Mouse (Mus musculus) cortical plate, adult 2 months (tissue): Measurements from ENCODE around the gene Tenm2. TPM values are rescaled to one million over a fixed set of nuclear protein-coding genes. Genes with fewer than 3 reads are reported as not detected.
A peak's percentile ranks its signal among the peaks of the same experiment; 100 is the strongest.

Experiments used
- H3K27ac ChIP-seq: fragments of 200-500 bp; 2 replicates; pipeline ENCODE4 v1.5.1; 2012; ENCODE audit warnings: low read length, control low read depth, inconsistent platforms; ENCODE audit not compliant: insufficient read depth
- H3K4me1 ChIP-seq: fragments of 200-500 bp; 2 replicates; pipeline ENCODE4 v1.6.1; 2011; ENCODE audit warnings: low read length; ENCODE audit not compliant: control insufficient read depth, insufficient read depth
- H3K4me3 ChIP-seq: fragments of 200-500 bp; 2 replicates; pipeline ENCODE4 v1.5.1; 2011; ENCODE audit warnings: mild to moderate bottlenecking, low read length, control low read depth; ENCODE audit not compliant: insufficient read depth
- CTCF ChIP-seq: fragments of 200-500 bp; IDR thresholded peaks from 2 replicates; pipeline ENCODE4 v1.5.1; 2011; ENCODE audit warnings: mild to moderate bottlenecking, control low read depth, low read length; ENCODE audit not compliant: insufficient read depth; ENCODE audit errors: extremely low read depth
- POLR2A ChIP-seq: fragments of 200-500 bp; IDR thresholded peaks from 2 replicates; pipeline ENCODE4 v1.6.1; 2011; ENCODE audit warnings: mild to moderate bottlenecking, low read length, control low read depth; ENCODE audit not compliant: insufficient read depth; ENCODE audit errors: extremely low read depth
- polyA plus RNA-seq: library from polyadenylated mRNA; depleted of rRNA; stranded (reverse); fragments of >200 nt; gene quantifications from 2 replicates; pipeline ENCODE4 v1.2.3, GENCODE M21; 2012

The Tenm2 gene
- polyA plus RNA-seq, 1 experiment = 26.6 TPM

- no peak for TF ChIP-seq POLR2A
- no peak overlapping the region for H3K27ac ChIP-seq
- no peak overlapping the region for H3K4me3 ChIP-seq
- peaks cover 2% of the 10 kb centered on the region; the same call in 1 of the 2 replicates for H3K4me1 ChIP-seq
These were observed 349.6 kb downstream of the Tenm2 start for GRCm38 (mm10) chr11:36886147-36886546.

DNA sequence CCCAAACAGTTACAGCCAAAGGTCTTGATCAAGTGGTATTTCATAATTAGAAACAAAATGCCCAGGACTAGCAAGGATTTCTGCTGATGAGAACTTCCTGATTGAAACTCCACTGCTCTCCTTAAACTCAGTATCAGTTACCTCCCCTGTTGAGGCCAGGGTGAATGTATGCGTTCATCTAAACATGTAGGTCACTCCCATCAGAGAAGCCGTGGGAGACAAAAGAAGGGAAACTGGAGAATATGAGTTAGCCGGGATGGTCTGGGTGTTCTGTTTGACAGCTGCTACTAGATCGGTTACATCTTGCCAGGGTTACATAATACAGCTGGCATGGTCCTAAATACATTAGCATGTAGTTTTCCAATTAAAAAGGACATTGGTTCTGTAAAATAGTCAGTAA lies 362.8 kb downstream of the Tenm2 start:
- TF ChIP-seq POLR2A (no peak), CTCF (no peak)
- Histone ChIP-seq H3K4me3 (no peak overlapping the region), H3K4me1 (no peaks in the 10 kb centered on the region), H3K27ac (no peak overlapping the region)

DNA sequence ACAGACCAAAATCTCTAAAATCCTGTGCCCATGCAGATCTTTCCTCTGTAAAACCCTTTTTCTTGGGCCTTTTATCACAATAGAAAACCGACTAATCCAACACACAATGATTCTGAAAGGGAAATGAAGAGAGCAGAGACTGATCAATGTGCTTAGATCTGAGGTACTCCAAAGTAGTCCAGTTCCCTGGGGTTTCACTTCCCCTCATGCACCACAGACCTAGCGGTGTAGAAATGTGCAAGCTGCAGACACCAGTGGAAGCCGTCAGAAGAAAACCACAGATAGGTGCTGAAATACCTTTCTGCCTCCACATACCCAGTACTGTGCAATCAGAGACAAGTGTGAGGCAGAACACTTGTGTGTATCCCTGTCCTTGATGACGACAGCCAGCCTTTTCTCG lies 365.2 kb downstream of the Tenm2 start:
- no peaks in the 10 kb centered on the region for H3K4me1 ChIP-seq
- H3K4me3 ChIP-seq = no peak overlapping the region
- TF ChIP-seq CTCF (no peak), POLR2A (no peak)
- H3K27ac ChIP-seq = no peak overlapping the region

GRCm38 (mm10) chr11:36851690-36852089 lies 384.1 kb downstream of the Tenm2 start:
- no peak for TF ChIP-seq POLR2A
- TF ChIP-seq CTCF = no peak
- no peak overlapping the region for H3K4me3 ChIP-seq
- H3K4me1 ChIP-seq = no peaks in the 10 kb centered on the region
- H3K27ac ChIP-seq = no peak overlapping the region

GRCm38 (mm10) chr11:36847451-36847850 lies 388.3 kb downstream of the Tenm2 start:
- H3K27ac ChIP-seq = no peak overlapping the region
- TF ChIP-seq CTCF (no peak), POLR2A (no peak)
- H3K4me3 ChIP-seq = no peak overlapping the region
- H3K4me1 ChIP-seq = no peaks in the 10 kb centered on the region

- Histone ChIP-seq H3K4me3 (no peak overlapping the region), H3K27ac (no peak overlapping the region)
- no peak for TF ChIP-seq CTCF
- no peak for TF ChIP-seq POLR2A
These were observed 402.9 kb downstream of the Tenm2 start for GRCm38 (mm10) chr11:36832855-36833254.

GRCm38 (mm10) chr11:36831511-36831910 lies 404.3 kb downstream of the Tenm2 start:
- TF ChIP-seq POLR2A (no peak), CTCF (no peak)
- Histone ChIP-seq H3K4me1 (no peaks in the 10 kb centered on the region), H3K27ac (no peak overlapping the region), H3K4me3 (no peak overlapping the region)

More at GRCm38 (mm10) chr11:36832855-36833254, 402.9 kb downstream of the Tenm2 start:
- no peaks in the 10 kb centered on the region for H3K4me1 ChIP-seq

GRCm38 (mm10) chr11:36824666-36825065 lies 411.1 kb downstream of the Tenm2 start:
- Histone ChIP-seq H3K4me3 (no peak overlapping the region), H3K27ac (no peak overlapping the region), H3K4me1 (peaks cover 1% of the 10 kb centered on the region; the same call in 1 of the 2 replicates)
- TF ChIP-seq POLR2A = no peak
- no peak for TF ChIP-seq CTCF

- Histone ChIP-seq H3K27ac (no peak overlapping the region), H3K4me3 (no peak overlapping the region), H3K4me1 (no peaks in the 10 kb centered on the region)
- TF ChIP-seq POLR2A = no peak
- TF ChIP-seq CTCF = no peak
These were observed 431.1 kb downstream of the Tenm2 start for GRCm38 (mm10) chr11:36804615-36805014.

DNA sequence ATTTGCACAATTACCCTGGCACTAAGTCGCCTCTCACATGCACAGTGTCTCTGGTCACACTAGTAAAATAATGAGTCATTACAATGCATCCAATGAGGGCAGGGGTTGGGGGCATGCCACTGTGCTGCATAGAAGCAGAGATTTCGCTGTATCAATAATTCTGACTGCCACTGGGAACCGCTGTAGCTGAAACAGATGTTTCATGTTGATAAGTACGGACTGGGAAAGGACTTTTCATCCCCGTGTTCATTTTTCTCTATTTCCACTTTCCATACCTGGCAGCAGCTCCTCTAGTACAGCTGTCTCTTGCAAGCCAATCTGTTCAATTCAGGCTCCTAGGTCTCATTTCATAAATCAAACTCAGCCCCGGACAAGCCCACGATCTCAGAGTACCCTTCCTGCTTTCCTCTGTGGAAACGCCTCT lies 433.5 kb downstream of the Tenm2 start:
- no peak overlapping the region for H3K27ac ChIP-seq
- H3K4me3 ChIP-seq = peak overlapping the region; percentile 21; the same call in 1 of the 2 replicates
- no peaks in the 10 kb centered on the region for H3K4me1 ChIP-seq
- TF ChIP-seq CTCF = no peak
- TF ChIP-seq POLR2A = no peak
